Mouse (Mus musculus) neural tube, embryonic 14.5 days (tissue): Measurements from ENCODE around the gene Nr2e1. TPM values are rescaled to one million over a fixed set of nuclear protein-coding genes. Genes with fewer than 3 reads are reported as not detected.

ENCODE experiments used
- ATAC-seq: fragments of 200-750 bp; cut with Nextera tagmentation; 2 replicates; pipeline ENCODE4 v1.8.0; 2017; ENCODE audit warnings: low read depth, mild to moderate bottlenecking, moderate TSS enrichment, moderate library complexity
- H3K27ac ChIP-seq: fragments of 300-500 bp; sonication (generic); 2 replicates; pipeline ENCODE4 v1.5.1; 2014; ENCODE audit warnings: low read depth, mild to moderate bottlenecking, control low read depth, low read length, moderate library complexity, mixed read lengths
- H3K27me3 ChIP-seq: fragments of 300-500 bp; sonication (generic); 2 replicates; pipeline ENCODE4 v1.6.1; 2014; ENCODE audit warnings: low read length; ENCODE audit not compliant: control insufficient read depth, insufficient read depth
- H3K36me3 ChIP-seq: fragments of 300-500 bp; sonication (generic); 2 replicates; pipeline ENCODE4 v1.6.1; 2014; ENCODE audit warnings: low read length, mixed read lengths; ENCODE audit not compliant: control insufficient read depth, insufficient read depth
- H3K4me1 ChIP-seq: fragments of 300-500 bp; sonication (generic); 2 replicates; pipeline ENCODE4 v1.6.1; 2014; ENCODE audit warnings: low read length; ENCODE audit not compliant: control insufficient read depth, insufficient read depth
- H3K4me2 ChIP-seq: fragments of 300-500 bp; sonication (generic); 2 replicates; pipeline ENCODE4 v1.6.1; 2014; ENCODE audit warnings: mild to moderate bottlenecking, low read depth, low read length, control low read depth
- H3K4me3 ChIP-seq: fragments of 300-500 bp; sonication (generic); 2 replicates; pipeline ENCODE4 v1.5.1; 2014; ENCODE audit warnings: low read depth, low read length, control low read depth, mixed read lengths
- H3K9ac ChIP-seq: fragments of 300-500 bp; sonication (generic); replicated peaks from 2 replicates; pipeline ENCODE4 v1.6.1; 2014; ENCODE audit warnings: low read depth, mild to moderate bottlenecking, control low read depth, low read length, mixed read lengths
- H3K9me3 ChIP-seq: fragments of 300-500 bp; sonication (generic); 2 replicates; pipeline ENCODE4 v1.6.1; 2016; ENCODE audit warnings: low read length; ENCODE audit not compliant: control insufficient read depth
- WGBS: fragments of 180-500 bp; shearing (Covaris S2); extraction: QIAGEN DNeasy Blood & Tissue Kit; methylation state at CpG from one replicate; pipeline ENCODE4 v1.1.7; 2014; 5-methylcytosine and 5-hydroxymethylcytosine counted together
- polyA plus RNA-seq: library from polyadenylated mRNA; unstranded; fragments of >200 nt; fragmentation: Nextera tagmentation; extraction: Ambion mirVana; gene quantifications from 2 replicates; pipeline ENCODE4 v1.2.1, GENCODE M21; 2014

Gene Nr2e1
- polyA plus RNA-seq, 1 experiment from 2014 or later, result not detected

DNA sequence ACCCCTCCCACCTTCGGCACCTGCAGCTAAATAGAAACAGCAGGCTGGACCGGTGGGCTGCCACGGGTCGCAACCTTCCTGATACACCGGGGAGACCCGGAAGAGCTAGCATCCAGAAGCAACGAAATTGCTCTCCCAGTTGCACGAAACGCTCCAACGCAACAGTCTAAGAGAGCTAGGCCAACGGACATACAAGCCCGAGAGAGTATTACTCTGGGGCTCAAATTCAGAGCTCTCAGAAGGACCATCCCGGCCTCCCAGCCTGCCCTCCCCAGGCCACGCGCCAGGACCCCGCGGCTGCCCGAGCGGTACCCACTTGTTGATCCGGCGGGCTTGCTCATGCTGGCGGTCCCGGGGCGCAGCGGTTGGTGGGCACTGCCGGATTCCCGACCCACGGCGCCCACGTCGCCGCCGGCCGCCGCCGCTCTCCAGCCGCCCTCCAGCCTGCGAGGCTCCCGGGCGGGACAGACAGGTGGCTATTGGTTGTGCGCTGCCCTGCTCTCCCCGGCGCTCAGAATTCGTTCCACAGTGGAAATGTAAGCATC, 794 bp downstream of the Nr2e1 start:
- under 1% methylated on average over 44 of the region's 44 CpGs for WGBS
- no peak overlapping the region for H3K27ac ChIP-seq
- H3K4me1 ChIP-seq, result 0 out of 2 replicates have a peak, but pooled peaks cover 5% of the 10 kb centered on the region
- no peaks in the 10 kb centered on the region for H3K36me3 ChIP-seq
- H3K9ac ChIP-seq, result no peak overlapping the region
- H3K9me3 ChIP-seq, result no peaks in the 10 kb centered on the region
- no peak overlapping the region for H3K4me3 ChIP-seq
- no peak for ATAC-seq
- H3K27me3 ChIP-seq, result peaks cover 82% of the 10 kb centered on the region
- no peak overlapping the region for H3K4me2 ChIP-seq

DNA sequence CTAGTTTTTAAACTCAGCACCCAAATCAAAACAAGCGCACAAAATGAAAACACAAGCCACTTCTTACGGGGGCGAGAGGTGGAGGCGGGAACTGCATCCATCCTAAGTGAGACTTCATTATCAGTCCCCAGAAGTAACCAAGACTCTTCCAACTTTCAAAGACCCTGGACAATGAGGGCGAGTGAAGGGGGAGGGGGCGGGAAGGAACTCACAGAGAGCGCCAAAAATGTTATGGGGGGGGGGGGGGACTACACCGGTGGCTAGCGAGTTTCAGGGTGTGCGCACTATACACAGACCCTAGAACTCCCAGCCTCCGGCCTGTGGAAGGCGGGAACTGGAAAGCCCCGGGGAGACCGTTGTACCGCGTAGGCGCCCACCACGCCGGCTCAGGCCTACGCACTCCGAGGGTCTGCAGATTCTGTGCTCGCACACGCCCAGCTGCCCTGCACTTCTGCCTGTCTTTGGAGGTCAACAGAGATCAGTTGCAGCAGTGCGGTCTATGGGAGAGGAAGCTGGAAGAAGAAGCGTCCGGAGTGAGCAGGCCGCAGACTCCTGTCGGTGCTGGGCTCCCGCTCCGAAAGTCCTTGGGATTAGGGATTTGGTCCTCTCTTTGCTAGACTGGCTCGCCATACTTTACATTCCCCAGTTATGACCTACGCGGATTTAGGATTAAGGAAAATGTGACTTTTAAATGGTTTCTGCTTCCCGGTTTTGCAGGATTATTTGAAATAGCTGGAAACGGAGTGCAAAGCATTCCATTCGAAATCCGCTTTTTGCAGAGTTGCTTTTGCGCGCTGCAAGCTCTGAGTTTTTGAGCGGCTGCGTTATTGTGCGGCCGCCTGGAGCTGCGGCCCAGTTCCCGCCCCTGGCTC, 1.5 kb downstream of the Nr2e1 start:
- Histone ChIP-seq H3K36me3 (no peaks in the 10 kb centered on the region), H3K27me3 (peaks cover 83% of the 10 kb centered on the region), H3K9me3 (no peaks in the 10 kb centered on the region), H3K4me3 (no peak overlapping the region), H3K27ac (no peak overlapping the region), H3K4me1 (0 out of 2 replicates have a peak, but pooled peaks cover 5% of the 10 kb centered on the region), H3K9ac (no peak overlapping the region), H3K4me2 (no peak overlapping the region)
- ATAC-seq, result no peak
- WGBS, result under 1% methylated on average over 44 of the region's 45 CpGs

DNA sequence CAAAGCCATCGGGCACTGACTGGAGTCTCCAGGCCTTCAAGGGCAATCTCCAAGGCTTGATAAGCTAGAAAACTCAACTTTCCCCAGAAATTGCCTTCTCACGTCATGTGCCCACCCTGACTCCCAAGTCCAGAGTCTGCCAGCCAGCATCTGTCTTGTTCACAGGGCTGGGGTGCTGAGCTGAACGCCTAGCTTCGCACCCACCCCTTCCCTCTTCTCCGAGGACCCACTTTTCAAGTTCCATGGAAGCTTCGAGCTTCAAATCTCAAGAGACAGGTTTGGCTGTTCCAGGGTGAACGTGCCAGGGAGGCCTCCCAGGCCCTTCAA, 2.5 kb downstream of the Nr2e1 start:
- Histone ChIP-seq H3K27me3 (peaks cover 80% of the 10 kb centered on the region), H3K4me3 (no peak overlapping the region), H3K9me3 (no peaks in the 10 kb centered on the region), H3K4me2 (no peak overlapping the region), H3K27ac (no peak overlapping the region), H3K4me1 (0 out of 2 replicates have a peak, but pooled peaks cover 5% of the 10 kb centered on the region), H3K9ac (no peak overlapping the region), H3K36me3 (no peaks in the 10 kb centered on the region)
- ATAC-seq, result no peak
- WGBS, result 3% methylated on average over 7 of the region's 7 CpGs

DNA sequence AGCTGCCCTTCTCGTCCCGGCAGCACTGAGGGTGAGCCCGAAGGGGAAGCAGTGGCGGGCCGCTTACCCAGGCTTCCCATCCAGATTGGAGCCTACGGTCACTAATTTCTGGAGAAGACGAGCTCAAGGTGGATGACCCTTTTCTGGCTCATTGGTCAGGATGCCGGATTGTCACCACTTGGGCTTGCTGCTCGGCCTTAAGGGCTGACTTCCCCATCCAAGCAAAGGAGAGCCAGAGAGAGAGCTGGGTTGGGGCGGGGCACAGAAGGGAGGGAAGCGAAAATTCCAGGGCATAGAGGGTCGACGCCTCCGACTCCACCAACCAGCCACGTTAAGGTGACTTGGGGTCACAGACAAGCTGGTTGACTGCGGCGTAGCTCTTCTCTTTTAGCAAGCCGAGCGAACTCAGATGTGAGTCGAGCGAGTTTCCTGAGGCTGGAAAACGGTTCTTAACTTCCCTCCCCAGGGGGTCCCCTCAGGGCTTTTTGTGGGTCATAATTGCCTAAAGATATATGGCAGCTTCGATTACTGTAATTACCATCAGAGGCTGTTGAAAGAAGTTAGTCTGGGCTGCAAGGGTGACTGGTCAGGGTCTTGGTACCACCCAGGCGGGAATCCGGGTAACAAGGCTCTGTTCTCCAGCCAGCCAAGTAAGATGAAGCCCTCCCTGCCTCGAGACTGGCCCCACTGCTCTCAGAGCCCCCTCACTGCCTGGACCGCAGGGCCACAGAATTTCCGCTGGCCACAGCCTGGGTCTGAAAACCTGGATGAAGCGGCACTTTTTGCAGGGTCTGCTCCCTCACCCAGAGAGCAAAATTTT, 3.1 kb downstream of the Nr2e1 start:
- no peaks in the 10 kb centered on the region for H3K36me3 ChIP-seq
- 0 out of 2 replicates have a peak, but pooled peaks cover 5% of the 10 kb centered on the region for H3K4me1 ChIP-seq
- no peak overlapping the region for H3K9ac ChIP-seq
- under 1% methylated on average over 29 of the region's 29 CpGs for WGBS
- H3K9me3 ChIP-seq, result no peaks in the 10 kb centered on the region
- H3K27me3 ChIP-seq, result peaks cover 78% of the 10 kb centered on the region
- no peak overlapping the region for H3K4me2 ChIP-seq
- no peak overlapping the region for H3K4me3 ChIP-seq
- ATAC-seq, result no peak
- H3K27ac ChIP-seq, result no peak overlapping the region

DNA sequence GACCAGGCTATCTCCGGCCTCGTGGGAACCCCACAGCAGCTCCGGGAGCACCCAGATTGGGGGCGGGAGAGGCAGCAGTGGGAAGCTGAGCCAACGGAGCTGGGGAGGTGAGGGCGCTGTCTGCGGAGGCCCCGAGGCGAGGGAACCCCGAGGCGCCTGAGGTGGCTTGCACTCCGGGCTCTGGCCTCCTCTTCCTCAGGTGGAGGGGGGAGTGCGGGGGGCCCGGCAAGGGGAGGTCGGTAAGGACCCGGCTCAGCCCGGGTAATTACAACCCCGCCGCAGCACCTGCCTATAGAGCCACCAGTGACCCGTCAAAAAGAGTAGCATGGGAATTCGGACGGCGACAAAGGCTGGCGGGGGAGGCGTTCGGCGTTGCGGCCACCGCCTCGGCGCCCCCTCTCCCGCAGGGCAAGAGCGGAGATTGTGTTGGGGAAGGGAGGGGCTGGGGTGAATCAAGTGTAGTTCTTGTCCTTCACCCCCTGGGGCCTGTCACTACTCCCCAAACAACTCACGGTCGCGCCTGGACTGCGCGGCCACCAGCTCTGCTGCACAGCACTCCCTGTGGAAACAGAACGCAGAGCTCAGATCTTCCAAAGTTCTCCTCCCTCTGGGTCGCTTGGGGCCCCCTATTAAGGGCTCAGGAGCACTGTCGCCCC, 3.8 kb downstream of the Nr2e1 start:
- Histone ChIP-seq H3K4me1 (0 out of 2 replicates have a peak, but pooled peaks cover 5% of the 10 kb centered on the region), H3K27me3 (peaks cover 80% of the 10 kb centered on the region), H3K27ac (no peak overlapping the region), H3K4me3 (no peak overlapping the region), H3K9me3 (no peaks in the 10 kb centered on the region), H3K9ac (no peak overlapping the region), H3K36me3 (no peaks in the 10 kb centered on the region), H3K4me2 (no peak overlapping the region)
- under 1% methylated on average over 36 of the region's 41 CpGs for WGBS
- ATAC-seq, result no peak

DNA sequence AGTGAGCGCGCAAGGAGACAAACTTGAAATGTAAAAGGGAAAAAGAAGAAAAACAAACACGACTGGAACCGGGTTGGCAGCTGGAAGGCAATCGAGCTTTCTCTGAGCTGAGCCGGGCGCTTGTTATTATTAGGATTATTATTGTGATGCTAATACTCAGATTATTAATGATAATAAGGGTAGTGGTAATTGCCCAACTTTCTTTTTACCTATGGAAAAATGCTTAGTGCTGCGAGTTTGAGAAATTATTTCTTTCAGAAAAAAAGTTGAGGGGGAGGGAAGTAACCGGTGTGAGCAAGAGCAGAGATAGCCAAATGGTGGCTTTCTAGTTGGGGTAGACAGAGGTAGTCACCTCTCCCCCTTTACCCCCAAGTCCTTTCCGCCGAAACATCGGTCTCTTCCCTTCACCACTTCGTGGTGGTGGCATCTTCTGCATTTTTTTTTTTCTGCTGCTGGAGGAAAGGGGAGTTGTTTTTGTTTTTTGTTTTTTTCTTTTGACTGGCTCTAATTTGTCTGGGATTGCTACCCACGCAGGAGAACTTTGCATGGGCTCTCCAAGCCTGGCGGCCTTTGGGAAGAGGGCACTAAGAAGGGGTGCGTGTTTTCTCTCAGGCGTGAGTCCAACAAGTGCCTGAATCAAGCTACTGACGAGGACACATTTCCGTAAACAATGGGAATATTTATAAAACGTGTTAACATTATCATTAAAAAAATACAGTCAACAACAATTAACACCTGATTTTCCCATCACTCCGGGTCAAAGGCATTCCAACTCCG, 4.5 kb downstream of the Nr2e1 start:
- Histone ChIP-seq H3K9me3 (no peaks in the 10 kb centered on the region), H3K36me3 (no peaks in the 10 kb centered on the region), H3K4me3 (no peak overlapping the region), H3K9ac (no peak overlapping the region), H3K27me3 (peaks cover 80% of the 10 kb centered on the region), H3K4me2 (no peak overlapping the region), H3K4me1 (0 out of 2 replicates have a peak, but pooled peaks cover 5% of the 10 kb centered on the region), H3K27ac (no peak overlapping the region)
- WGBS, result 1% methylated on average over 22 of the region's 22 CpGs
- ATAC-seq, result no peak

DNA sequence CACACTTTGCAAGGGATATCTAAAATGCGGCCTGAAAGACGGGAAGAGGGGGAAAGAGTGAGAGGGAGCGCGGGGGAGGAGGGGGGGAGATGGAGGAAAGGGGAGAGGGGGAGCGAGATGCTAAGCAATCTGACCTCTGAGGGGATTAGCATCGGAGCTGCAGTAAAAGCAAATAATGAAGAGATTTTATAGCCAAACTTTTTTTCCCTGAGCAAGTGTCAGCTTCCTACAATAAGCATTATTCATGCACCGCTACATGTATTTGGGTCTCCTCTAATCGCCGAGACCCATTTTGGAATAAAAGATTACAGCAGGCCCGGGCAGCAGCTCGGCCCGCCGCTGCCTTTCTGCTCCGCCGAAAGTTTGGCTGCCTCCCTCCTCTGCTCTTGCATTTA, 5.2 kb downstream of the Nr2e1 start:
- H3K9me3 ChIP-seq, result no peaks in the 10 kb centered on the region
- H3K27me3 ChIP-seq, result peaks cover 80% of the 10 kb centered on the region
- H3K4me3 ChIP-seq, result no peak overlapping the region
- 0 out of 2 replicates have a peak, but pooled peaks cover 3% of the 10 kb centered on the region for H3K4me1 ChIP-seq
- 2% methylated on average over 15 of the region's 15 CpGs for WGBS
- no peak overlapping the region for H3K4me2 ChIP-seq
- H3K9ac ChIP-seq, result no peak overlapping the region
- no peak overlapping the region for H3K27ac ChIP-seq
- no peak for ATAC-seq
- H3K36me3 ChIP-seq, result no peaks in the 10 kb centered on the region

DNA sequence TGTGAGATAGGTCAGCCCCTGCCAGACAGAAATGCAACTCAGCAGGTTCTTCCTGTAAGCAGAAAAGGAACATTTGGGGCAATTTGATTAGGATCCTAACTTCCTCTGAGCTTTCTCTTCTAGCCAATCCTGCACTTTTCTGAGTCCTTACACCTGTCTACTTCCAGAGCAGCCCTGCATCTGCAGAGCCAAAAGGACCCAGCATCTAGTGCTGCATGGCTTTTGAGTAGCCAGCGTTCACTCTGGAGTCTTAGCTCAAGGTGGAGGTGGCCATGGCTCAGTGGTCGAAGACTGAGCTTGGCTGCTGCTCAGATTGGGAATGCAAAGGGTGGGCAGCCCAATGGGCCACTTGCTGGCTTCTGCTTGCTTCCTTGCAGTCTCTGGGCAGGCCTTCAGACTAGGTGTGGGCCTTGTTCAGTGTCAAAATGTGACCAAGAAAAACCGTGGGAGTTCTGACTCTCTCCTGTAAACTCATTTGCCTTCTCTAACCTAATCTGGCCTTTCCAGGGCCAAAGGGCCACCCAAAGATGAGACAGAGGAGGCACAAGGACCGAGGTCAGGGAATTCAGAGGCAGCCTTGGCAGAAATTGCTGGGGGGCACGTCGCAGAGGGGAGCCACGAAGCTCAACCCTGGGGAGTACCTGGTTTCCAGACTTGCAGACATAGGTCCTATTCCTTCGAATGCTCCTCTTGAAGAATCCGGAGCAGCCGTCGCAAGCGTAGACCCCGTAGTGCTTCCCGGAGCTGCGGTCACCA, 5.7 kb downstream of the Nr2e1 start:
- H3K9ac ChIP-seq, result no peak overlapping the region
- no peak for ATAC-seq
- H3K4me1 ChIP-seq, result 0 out of 2 replicates have a peak, but pooled peaks cover 6% of the 10 kb centered on the region
- no peaks in the 10 kb centered on the region for H3K36me3 ChIP-seq
- WGBS, result 1% methylated on average over 15 of the region's 15 CpGs
- H3K27ac ChIP-seq, result no peak overlapping the region
- H3K4me3 ChIP-seq, result no peak overlapping the region
- H3K27me3 ChIP-seq, result peaks cover 82% of the 10 kb centered on the region
- no peaks in the 10 kb centered on the region for H3K9me3 ChIP-seq
- H3K4me2 ChIP-seq, result no peak overlapping the region
